Mouse (Mus musculus) v-Abl transformed pro-B cells (cell line): Measurements from ENCODE around the gene Nav2.

Experiments
- in situ Hi-C, 2 experiments: fragments of 400-800 bp; cut with MboI; formaldehyde crosslinking; loops; one replicate each; pipeline ENCODE4 v1.15.1; 2025; ENCODE audit not compliant: unreplicated experiment in 2 of 2

Nav2 gene

DNA sequence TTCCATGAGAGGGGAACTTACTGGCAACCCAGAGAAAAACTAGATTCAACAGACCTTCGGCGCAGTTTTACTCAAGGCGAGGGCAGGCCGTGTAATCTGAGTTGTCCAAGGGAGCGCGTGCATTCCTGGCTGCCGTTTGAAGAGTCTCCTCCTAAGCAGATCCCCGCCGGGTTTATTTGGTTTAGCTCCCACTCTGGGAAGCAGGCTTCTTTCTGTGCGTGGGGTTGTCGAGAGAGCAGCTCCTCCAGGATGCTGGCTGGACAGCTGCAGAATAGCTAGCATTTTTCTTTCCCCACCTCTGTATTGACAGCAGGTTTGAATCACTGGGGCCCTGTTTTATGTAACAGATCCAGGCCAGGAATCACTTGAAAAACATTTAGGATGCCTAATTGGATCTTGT is 529.4 kb downstream of the Nav2 start:
- in situ Hi-C loops: loop anchor here in 1 of 2 experiments (5.0 to 25.0 kb wide), 2 partner anchors 476 to 691 kb away; no protein-coding TSS in a partner anchor

GRCm38 (mm10) chr7:49439136-49439535 is 530.6 kb downstream of the Nav2 start:
- in situ Hi-C loops: loop anchor here in 1 of 2 experiments (5.0 to 25.0 kb wide), 2 partner anchors 477 to 692 kb away; no protein-coding TSS in a partner anchor

DNA sequence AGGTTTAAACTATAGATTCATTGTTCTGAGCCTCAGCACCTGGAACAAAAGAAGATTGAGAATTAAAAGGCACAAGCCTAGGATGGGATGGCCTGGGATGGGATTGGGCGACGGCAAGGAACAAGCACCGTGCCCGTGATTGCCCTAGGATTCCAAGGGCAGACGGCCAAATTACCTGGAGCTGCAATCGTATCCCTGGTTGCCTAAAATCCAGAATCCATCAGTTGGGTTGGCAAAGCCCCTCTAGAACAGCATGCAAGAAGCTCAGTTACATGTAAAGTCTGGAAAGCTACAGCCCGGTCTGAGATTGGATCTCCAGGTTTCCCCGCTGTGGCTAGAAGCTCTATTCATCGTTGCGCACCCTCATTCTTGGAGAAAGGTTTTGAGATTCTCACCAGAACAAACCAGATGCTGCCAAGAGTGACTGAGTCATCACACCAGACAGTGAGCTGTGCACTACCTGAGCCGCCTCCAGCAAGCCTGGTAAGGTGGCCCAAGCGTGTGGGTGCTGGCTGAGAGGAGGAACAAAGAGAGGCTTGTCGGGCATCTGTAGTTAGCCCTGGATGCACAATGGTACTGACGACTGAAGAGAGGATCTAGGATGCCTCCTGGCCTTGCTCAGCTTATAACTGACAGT is 531.9 kb downstream of the Nav2 start:
- in situ Hi-C loops: loop anchor here (10.0 to 25.0 kb wide), 2 partner anchors 478 to 484 kb away; no protein-coding TSS in a partner anchor

GRCm38 (mm10) chr7:49442174-49442573 is 533.7 kb downstream of the Nav2 start:
- in situ Hi-C loops: loop anchor here (10.0 to 25.0 kb wide), 2 partner anchors 480 to 483 kb away; no protein-coding TSS in a partner anchor

DNA sequence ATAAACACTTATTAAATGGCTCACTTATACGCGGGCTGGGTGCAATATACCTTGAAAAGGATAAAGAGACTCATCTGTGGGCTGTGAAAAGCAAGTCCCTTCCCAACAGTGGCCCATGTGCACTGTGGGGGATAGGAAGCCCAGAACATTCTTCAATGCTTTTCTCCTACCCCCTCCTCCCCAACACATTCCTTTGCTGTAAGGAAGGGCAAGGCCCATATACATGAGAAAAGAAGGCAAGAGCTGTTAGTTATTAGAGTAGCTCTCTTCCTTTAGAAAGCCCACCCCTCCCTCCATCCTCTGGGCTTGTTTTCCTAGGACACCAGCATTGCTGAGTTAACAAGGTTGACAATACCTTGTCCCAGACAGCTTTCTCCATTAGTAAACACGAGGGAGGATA is 540.1 kb downstream of the Nav2 start:
- in situ Hi-C loops: loop anchor here (10.0 to 25.0 kb wide), 2 partner anchors 476 to 486 kb away; no protein-coding TSS in a partner anchor

- in situ Hi-C loops: no loop called here
Measured at GRCm38 (mm10) chr7:49450261-49451141, 542.0 kb downstream of the Nav2 start.

DNA sequence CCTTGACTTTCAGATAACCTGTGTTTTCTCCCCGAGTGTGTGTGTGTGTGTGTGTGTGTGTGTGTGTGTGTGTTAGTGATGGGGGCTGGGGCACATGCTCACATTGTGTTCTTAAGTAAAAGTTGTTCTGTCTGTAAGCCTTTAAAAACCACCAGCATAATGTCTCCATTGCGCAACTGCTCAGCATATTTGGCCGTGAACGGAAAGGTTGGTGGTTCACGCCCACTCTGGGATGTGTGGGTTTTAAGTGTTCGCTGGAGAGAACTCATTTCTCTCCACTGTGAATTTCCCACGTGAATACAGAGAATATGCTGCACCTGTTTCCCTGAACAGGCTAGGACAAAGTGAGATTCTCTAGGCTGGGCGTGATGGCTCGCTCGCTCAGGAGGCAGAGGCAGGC is 542.7 kb downstream of the Nav2 start:
- in situ Hi-C loops: no loop called here

DNA sequence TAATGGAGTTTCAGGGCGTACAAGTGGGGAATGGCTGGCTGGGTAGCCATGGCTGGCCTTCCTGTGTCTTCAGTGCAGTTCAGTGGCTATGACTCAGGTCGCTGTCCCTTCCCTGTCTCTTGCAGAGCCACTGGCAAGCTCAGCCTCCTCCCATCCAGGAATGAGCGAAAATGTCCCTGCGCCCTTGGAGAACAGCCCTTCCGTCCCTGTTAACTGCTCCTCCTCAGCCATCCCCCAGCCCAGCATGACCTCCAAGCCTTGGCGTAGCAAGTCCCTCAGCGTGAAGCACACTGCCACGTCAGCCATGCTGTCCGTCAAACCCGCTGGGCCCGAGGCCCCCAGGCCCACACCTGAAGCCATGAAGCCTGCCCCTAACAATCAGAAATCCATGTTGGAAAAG is 543.8 kb downstream of the Nav2 start:
- in situ Hi-C loops: no loop called here

DNA sequence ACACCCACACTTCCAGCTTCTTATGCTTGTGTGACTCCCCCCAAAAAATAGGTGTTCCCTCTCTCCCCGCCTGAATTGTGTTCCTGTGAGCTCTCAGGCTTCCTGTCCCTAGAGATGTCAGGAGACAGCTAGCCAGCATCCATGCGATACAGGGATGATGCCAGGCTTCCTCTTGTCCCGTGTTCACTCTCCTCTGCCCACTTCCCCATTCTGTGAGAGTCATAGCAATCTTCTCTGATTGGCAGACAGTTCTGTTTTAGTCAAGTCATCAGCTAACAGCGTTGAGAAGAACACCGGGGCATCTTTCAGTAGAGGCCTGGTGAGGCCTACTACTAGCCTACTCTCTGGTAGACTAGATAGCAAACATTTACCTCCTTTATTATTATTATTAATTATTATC is 546.1 kb downstream of the Nav2 start:
- in situ Hi-C loops: no loop called here

- in situ Hi-C loops: loop anchor here in 1 of 2 experiments (5.0 kb wide), 1 partner anchor 301 kb away; the partner anchor contains the start of gene Htatip2
Measured at GRCm38 (mm10) chr7:49456148-49456547, 547.6 kb downstream of the Nav2 start.

DNA sequence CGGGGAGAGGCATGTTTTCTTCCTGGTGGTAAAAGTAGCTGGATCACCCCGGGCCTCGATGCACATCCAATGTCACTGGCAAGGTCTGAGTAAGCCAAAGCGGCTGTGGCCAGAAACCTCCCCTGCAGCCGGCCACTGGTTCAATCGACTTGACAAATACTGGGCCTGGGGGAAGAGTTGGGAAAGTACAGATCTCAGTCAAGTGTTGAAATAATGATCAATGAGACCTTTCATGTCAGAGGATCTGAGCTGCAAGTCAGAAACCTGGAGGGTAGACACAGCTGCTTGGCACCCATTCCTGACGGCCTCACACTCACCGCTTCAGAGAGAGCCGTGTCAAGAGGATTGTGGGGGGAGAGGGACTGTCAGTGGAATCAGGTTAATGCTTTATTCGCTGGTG is 548.9 kb downstream of the Nav2 start:
- in situ Hi-C loops: loop anchor here in 1 of 2 experiments (5.0 kb wide), 1 partner anchor 300 kb away; the partner anchor contains the start of gene Htatip2

DNA sequence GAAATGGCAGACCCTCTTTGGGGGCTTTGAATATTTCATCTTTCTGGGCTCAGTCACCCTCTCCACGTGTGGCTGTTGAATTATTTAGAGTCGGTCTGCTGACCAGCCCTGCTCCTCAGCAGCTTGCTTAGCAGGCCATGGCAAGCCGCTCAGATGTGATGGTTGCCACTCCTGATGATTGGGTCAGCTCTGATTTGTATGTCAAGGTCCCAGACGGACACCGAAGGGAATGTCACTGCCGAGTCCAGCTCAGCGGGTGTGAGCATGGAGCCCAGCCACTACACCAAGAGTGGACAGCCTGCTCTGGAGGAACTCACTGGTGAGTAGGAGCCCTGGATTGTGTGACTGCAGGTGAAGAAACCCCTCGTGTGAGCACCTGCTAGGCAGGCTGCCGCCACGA is 549.4 kb downstream of the Nav2 start:
- in situ Hi-C loops: loop anchor here in 1 of 2 experiments (5.0 kb wide), 1 partner anchor 299 kb away; the partner anchor contains the start of gene Htatip2

GRCm38 (mm10) chr7:49462328-49462811 is 553.9 kb downstream of the Nav2 start:
- in situ Hi-C loops: loop anchor here in 1 of 2 experiments (10.0 kb wide), 1 partner anchor 382 kb away; no protein-coding TSS in a partner anchor

- in situ Hi-C loops: loop anchor here in 1 of 2 experiments (10.0 kb wide), 1 partner anchor 377 kb away; no protein-coding TSS in a partner anchor
Measured at GRCm38 (mm10) chr7:49467861-49468260, 559.3 kb downstream of the Nav2 start.

GRCm38 (mm10) chr7:49468492-49469205 is 560.1 kb downstream of the Nav2 start:
- in situ Hi-C loops: loop anchor here in 1 of 2 experiments (10.0 kb wide), 1 partner anchor 376 kb away; no protein-coding TSS in a partner anchor

GRCm38 (mm10) chr7:49471278-49471677 is 562.8 kb downstream of the Nav2 start:
- in situ Hi-C loops: loop anchor here (5.0 to 10.0 kb wide), 2 partner anchors 134 to 281 kb away; no protein-coding TSS in a partner anchor

GRCm38 (mm10) chr7:49475282-49475681 is 566.8 kb downstream of the Nav2 start:
- in situ Hi-C loops: loop anchor here in 1 of 2 experiments (10.0 kb wide), 1 partner anchor 130 kb away; no protein-coding TSS in a partner anchor

DNA sequence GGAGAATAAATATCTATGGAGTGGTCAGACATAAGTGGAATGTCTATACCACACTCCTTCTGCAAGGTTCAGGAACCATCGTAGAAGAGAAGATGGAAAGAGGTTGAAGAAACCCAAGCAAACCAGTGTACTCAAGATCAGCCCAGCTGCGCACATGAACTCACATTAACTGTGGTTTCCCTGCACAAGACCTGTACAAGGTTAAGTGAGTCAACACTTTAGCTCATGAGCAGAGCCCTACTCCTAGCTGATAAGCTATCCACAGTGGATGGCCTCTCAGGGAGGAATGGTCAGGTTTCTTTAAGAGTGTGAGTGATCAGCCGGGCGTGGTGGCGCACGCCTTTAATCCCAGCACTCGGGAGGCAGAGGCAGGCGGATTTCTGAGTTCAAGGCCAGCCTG is 567.6 kb downstream of the Nav2 start:
- in situ Hi-C loops: loop anchor here in 1 of 2 experiments (10.0 kb wide), 1 partner anchor 129 kb away; no protein-coding TSS in a partner anchor

- in situ Hi-C loops: loop anchor here in 1 of 2 experiments (10.0 kb wide), 1 partner anchor 128 kb away; no protein-coding TSS in a partner anchor
Measured at GRCm38 (mm10) chr7:49476666-49477065, 568.1 kb downstream of the Nav2 start.
